In the genomic region with DNA sequence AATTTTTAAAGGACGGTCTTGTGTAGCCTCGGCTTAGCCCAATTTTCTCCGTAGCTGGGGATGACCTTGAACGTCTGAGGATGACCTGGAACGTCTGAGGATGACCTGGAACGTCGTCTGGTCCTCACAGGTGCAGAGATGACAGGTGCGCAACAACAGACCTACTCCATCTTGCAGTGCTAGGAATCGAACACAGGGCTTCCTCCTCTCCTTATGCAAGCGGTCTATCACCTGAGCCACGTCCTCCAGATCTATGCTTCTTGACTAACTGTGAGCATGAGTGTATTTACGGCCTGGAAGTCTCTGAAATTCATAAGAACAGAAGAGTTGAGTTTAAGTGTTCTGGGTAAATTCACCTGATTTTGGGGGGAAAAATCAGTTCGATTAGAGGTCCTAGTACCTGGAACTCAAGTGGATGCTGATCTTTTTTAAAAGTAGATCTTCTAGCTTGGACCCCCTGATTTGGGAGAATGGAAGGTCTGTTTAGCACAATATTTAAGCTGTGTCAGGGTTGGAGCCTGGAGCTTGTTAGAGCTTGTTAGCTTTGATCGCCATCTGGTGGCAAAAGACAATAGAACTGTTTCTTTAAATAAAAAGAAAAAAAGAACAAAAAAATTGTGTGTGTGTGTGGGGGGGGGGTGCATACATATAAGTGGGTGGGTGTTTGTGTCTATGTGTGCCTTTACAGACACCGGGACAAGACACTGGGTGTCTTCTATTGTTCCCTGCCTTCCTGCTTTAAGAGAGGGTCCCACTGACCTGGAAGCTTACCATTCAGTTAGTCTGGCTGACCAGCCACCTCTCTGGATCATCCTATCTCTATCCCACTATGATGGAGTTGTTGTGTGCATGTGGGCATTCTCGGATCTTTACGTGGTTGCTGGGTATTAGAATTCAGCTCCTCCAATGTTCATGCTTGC, we compare ENCODE assay signal across 10 mouse cellular contexts. TPM values are rescaled to one million over a fixed set of nuclear protein-coding genes. Genes with fewer than 3 reads are reported as not detected.
DNase-seq lines count a peak whose midpoint lies in the region; ATAC-seq and TF ChIP-seq lines count a peak whose summit lies in the region.
"Had no signal": no experiment of that assay in that cellular context is flagged by ENCODE, and none has a peak within 500 bp of the region (broad histone marks: within the 10 kb centered on the region; RNA-seq: fewer than 3 reads in every experiment).

No protein-coding gene starts in this region.

- no peak overlapping the region for H3K27ac ChIP-seq in midbrain, postnatal 0 days (ENCODE audit: low read depth, low read length)

- H3K4me2 ChIP-seq in midbrain, postnatal 0 days (ENCODE audit: low read depth, low read length, poor library complexity, severe bottlenecking), result no peak overlapping the region

- no peak for ATAC-seq in cerebellum, adult (ENCODE audit: insufficient number of reproducible peaks, low FRiP score, low TSS enrichment)
- ATAC-seq in midbrain, postnatal 0 days (ENCODE audit: low FRiP score), result peak; percentile 71

- no peak overlapping the region for H3K9ac ChIP-seq in midbrain, postnatal 0 days (replicated peaks; ENCODE audit: low read length, poor library complexity, severe bottlenecking)
- H3K9ac ChIP-seq: lung, embryonic 15.5 days had no signal

- no peaks in the 10 kb centered on the region for H3K27me3 ChIP-seq in midbrain, postnatal 0 days (ENCODE audit: insufficient read depth, low read length)
- H3K27me3 ChIP-seq: lung, embryonic 15.5 days had no signal

- peak; percentile 35 to 40 for DNase-seq in cerebellum, postnatal 14 days
- DNase-seq in left cerebral cortex, postnatal 14 days (ENCODE audit: low spot score in 2 of 2), result peak; percentile 66 to 68
- DNase-seq in left cerebral cortex, postnatal 36 days (ENCODE audit: low spot score in 2 of 2), result no peak
- DNase-seq in embryo, embryonic 11 days, result peak; percentile 87
- peak; percentile 90 for DNase-seq in midbrain, postnatal 0 days (ENCODE audit: low spot score)
- DNase-seq in adrenal gland, adult 2 months, result no peak
- no peak for DNase-seq in urinary bladder, postnatal 25 days (ENCODE audit: low spot score)

- peak; percentile 84 for TF ChIP-seq CTCF in midbrain, postnatal 0 days (IDR thresholded peaks at IDR 0.05)

- intact Hi-C loops in left cerebral cortex, postnatal 14 days (cut with DNase I), result loop anchor here (1.0 to 10.0 kb wide), 3 partner anchors 219 to 599 kb away; no protein-coding TSS in a partner anchor
- intact Hi-C loops in left cerebral cortex, postnatal 36 days (cut with DNase I), result loop anchor here (5.0 kb wide), 1 partner anchor 536 kb away; no protein-coding TSS in a partner anchor

- 71% methylated on average over 17 of the region's 17 CpGs for WGBS in midbrain, postnatal 0 days

- H3K4me1 ChIP-seq in midbrain, postnatal 0 days (ENCODE audit: insufficient read depth, low read length), result no peaks in the 10 kb centered on the region

- no peaks in the 10 kb centered on the region for H3K9me3 ChIP-seq in midbrain, postnatal 0 days (ENCODE audit: low read length)
- H3K9me3 ChIP-seq: lung, embryonic 15.5 days had no signal

- H3K36me3 ChIP-seq in midbrain, postnatal 0 days (ENCODE audit: insufficient read depth, low read length), result no peaks in the 10 kb centered on the region
- H3K36me3 ChIP-seq: lung, embryonic 15.5 days had no signal

- H3K4me3 ChIP-seq in midbrain, postnatal 0 days (ENCODE audit: low read depth, low read length), result no peak overlapping the region
- H3K4me3 ChIP-seq: erythroblast, embryonic 14.5 days; lung, embryonic 15.5 days had no signal

RNA-seq across cellular contexts. Expression of a gene that starts 45.5 kb away (rescaled TPM):
- total RNA-seq in left cerebral cortex, postnatal 14 days (2021), result 1 to 10 TPM; 5.9 to 7.2 TPM
- total RNA-seq in left cerebral cortex, postnatal 36 days (2021), result 1 to 10 TPM; 3.4 to 5.7 TPM
- total RNA-seq in midbrain, postnatal 0 days (2014; rRNA removed), result 7.8 and 8.6 TPM in 2 replicates
- 8.6 and 8.8 TPM in 2 replicates for polyA plus RNA-seq in midbrain, postnatal 0 days (2015; fragmentation: Nextera tagmentation; extraction: Ambion mirVana)
- 1 to 10 TPM; 3.4 to 3.5 TPM for total RNA-seq in adrenal gland, adult 2 months (2021)
- 5.6 and 6.9 TPM in 2 replicates for polyA plus RNA-seq in adrenal gland, adult 2 months (2012; rRNA removed)
- polyA plus RNA-seq: erythroblast, embryonic 14.5 days had no signal

Comparison
In these comparisons a context has a peak if more than half of its experiments do, and no peak if none do; other contexts are left out.
1. DNase-seq: peak in cerebellum, postnatal 14 days (2 of 2), left cerebral cortex, postnatal 14 days (2 of 2), embryo, embryonic 11 days (single experiment) and midbrain, postnatal 0 days (single experiment); none in left cerebral cortex, postnatal 36 days (0 of 2), adrenal gland, adult 2 months (single experiment) and urinary bladder, postnatal 25 days (single experiment).